Comparison of ENCODE assay signal across 27 mouse cellular contexts in genomic region chr3:142372465-142373147, GRCm38 (mm10). TPM values are rescaled to one million over a fixed set of nuclear protein-coding genes. Genes with fewer than 3 reads are reported as not detected.
DNase-seq lines count a peak whose midpoint lies in the region; ATAC-seq and TF ChIP-seq lines count a peak whose summit lies in the region.
"Had no signal": no experiment of that assay in that cellular context is flagged by ENCODE, and none has a peak within 500 bp of the region (broad histone marks: within the 10 kb centered on the region; RNA-seq: fewer than 3 reads in every experiment).

No protein-coding gene starts in this region.

- no peak for TF ChIP-seq EP300 in heart, postnatal 0 days (IDR thresholded peaks at IDR 0.05; ENCODE audit: low read depth)

- no peak for TF ChIP-seq CTCF in heart, postnatal 0 days (IDR thresholded peaks at IDR 0.05; ENCODE audit: low read depth)

- H3K4me3 ChIP-seq in heart, postnatal 0 days (ENCODE audit: low read depth, low read length): no peak overlapping the region
- H3K4me3 ChIP-seq: embryonic facial prominence, embryonic 13.5 days; erythroblast, embryonic 14.5 days; forebrain, embryonic 12.5 days; hindbrain, embryonic 15.5 days; layer of hippocampus, adult 2 months; left cerebral cortex, adult 2 months; liver, embryonic 15.5 days; lung, embryonic 15.5 days; megakaryocyte, embryonic 14.5 days; midbrain, embryonic 12.5 days; neural tube, embryonic 13.5 days had no signal

- 90% methylated on average over 6 of the region's 6 CpGs for WGBS in heart, postnatal 0 days

- ATAC-seq in heart, postnatal 0 days (ENCODE audit: insufficient read depth, low read depth): no peak
- ATAC-seq: forebrain, postnatal 0 days had no signal

- no peak overlapping the region for H3K4me2 ChIP-seq in heart, postnatal 0 days (ENCODE audit: low read depth, low read length)
- H3K4me2 ChIP-seq: embryonic facial prominence, embryonic 13.5 days; forebrain, embryonic 12.5 days; heart, embryonic 11.5 days; hindbrain, embryonic 15.5 days; liver, embryonic 15.5 days; lung, embryonic 15.5 days; midbrain, embryonic 12.5 days; neural tube, embryonic 13.5 days had no signal

- H3K9me3 ChIP-seq in heart, postnatal 0 days (replicated peaks; ENCODE audit: control insufficient read depth, low read length): no peaks in the 10 kb centered on the region
- H3K9me3 ChIP-seq: embryonic facial prominence, embryonic 13.5 days; forebrain, embryonic 12.5 days; hindbrain, embryonic 15.5 days; liver, embryonic 15.5 days; lung, embryonic 15.5 days; megakaryocyte, embryonic 14.5 days; midbrain, embryonic 12.5 days; neural tube, embryonic 13.5 days had no signal

- H3K9ac ChIP-seq in heart, postnatal 0 days (replicated peaks; ENCODE audit: low read depth, low read length): no peak overlapping the region
- H3K9ac ChIP-seq: embryonic facial prominence, embryonic 13.5 days; forebrain, embryonic 12.5 days; forebrain, postnatal 0 days; hindbrain, embryonic 15.5 days; liver, embryonic 15.5 days; lung, embryonic 15.5 days; midbrain, embryonic 12.5 days; neural tube, embryonic 13.5 days had no signal

- H3K36me3 ChIP-seq in heart, postnatal 0 days (replicated peaks; ENCODE audit: control insufficient read depth, insufficient read depth, low read length): peaks cover 25% of the 10 kb centered on the region; the same call in 1 of the 2 replicates
- H3K36me3 ChIP-seq: embryonic facial prominence, embryonic 13.5 days; forebrain, embryonic 12.5 days; hindbrain, embryonic 15.5 days; lung, embryonic 15.5 days; midbrain, embryonic 12.5 days; neural tube, embryonic 13.5 days had no signal

- no peaks in the 10 kb centered on the region for H3K27me3 ChIP-seq in heart, postnatal 0 days (ENCODE audit: control insufficient read depth, insufficient read depth, low read length)
- H3K27me3 ChIP-seq: CH12.LX; embryonic facial prominence, embryonic 13.5 days; forebrain, embryonic 12.5 days; hindbrain, embryonic 15.5 days; liver, embryonic 15.5 days; lung, embryonic 15.5 days; megakaryocyte, embryonic 14.5 days; midbrain, embryonic 12.5 days; neural tube, embryonic 13.5 days had no signal

- intact Hi-C loops in heart, postnatal 14 days (cut with DNase I): no loop called here

- H3K27ac ChIP-seq in heart, postnatal 0 days (ENCODE audit: low read depth): peak overlapping the region; percentile 30; the same call in 1 of the 2 replicates
- H3K27ac ChIP-seq: embryonic facial prominence, embryonic 13.5 days; forebrain, embryonic 12.5 days; hindbrain, embryonic 15.5 days; layer of hippocampus, adult 2 months; left cerebral cortex, adult 2 months; liver, embryonic 15.5 days; lung, embryonic 15.5 days; midbrain, embryonic 12.5 days; neural tube, embryonic 13.5 days had no signal

- no peak for DNase-seq in heart, postnatal 0 days (ENCODE audit: low spot score)
- DNase-seq in heart, postnatal 14 days: no peak
- DNase-seq in 3T3-L1 (ENCODE audit: low read depth, low spot score) (peak; percentile 60), NIH3T3 (ENCODE audit: low read depth) (peak; percentile 30)
- peak; percentile 79 for DNase-seq in gonadal fat pad, adult 2 months (ENCODE audit: low read depth)
- DNase-seq in cerebellum, adult 9-10 months: no peak
- DNase-seq: adrenal gland, postnatal 10 days; cerebellum, adult 11 months; cerebellum, adult 9-11 months; forebrain, postnatal 0 days; kidney, adult 18-20 months; kidney, postnatal 36 days; lung, postnatal 36 days; right cerebral cortex, postnatal 4 days had no signal

- peaks cover 16% of the 10 kb centered on the region for H3K4me1 ChIP-seq in heart, postnatal 0 days (ENCODE audit: control insufficient read depth, insufficient read depth)
- H3K4me1 ChIP-seq: embryonic facial prominence, embryonic 13.5 days; liver, embryonic 15.5 days; lung, embryonic 15.5 days had no signal

RNA-seq across cellular contexts. Expression of gene Pdlim5, which starts 22.9 kb away (rescaled TPM):
- total RNA-seq in heart, postnatal 0 days (2014; rRNA removed; ENCODE audit: low replicate concordance): 512 and 650 TPM in 2 replicates
- 336 and 367 TPM in 2 replicates for polyA plus RNA-seq in heart, postnatal 0 days (2015; fragmentation: Nextera tagmentation; extraction: Ambion mirVana)
- 100 to 1,000 TPM; 678 to 728 TPM for total RNA-seq in heart, postnatal 14 days (2021)
- 39.3 and 56.7 TPM in 2 replicates for polyA plus RNA-seq in gonadal fat pad, adult 2 months (2012; rRNA removed)

Comparison
In these comparisons a context has a peak if more than half of its experiments do, and no peak if none do; other contexts are left out.
1. DNase-seq: peak in 3T3-L1 (single experiment), NIH3T3 (single experiment) and gonadal fat pad, adult 2 months (single experiment); none in heart, postnatal 0 days (single experiment), heart, postnatal 14 days (0 of 2) and cerebellum, adult 9-10 months (single experiment).